Mouse (Mus musculus) adrenal gland, postnatal 14 days (tissue): ENCODE measurements around the gene Msantd2. TPM values are rescaled to one million over a fixed set of nuclear protein-coding genes. Genes with fewer than 3 reads are reported as not detected.

Experiments used
- DNase-seq: peaks from one replicate; pipeline ENCODE4 v3.0.0; 2021; ENCODE audit warnings: mixed read lengths
- total RNA-seq: library from RNA; stranded (reverse); gene quantifications from 2 replicates; pipeline ENCODE4 v1.2.3, GENCODE M21; 2021

The Msantd2 gene
- total RNA-seq, 1 experiment from 2014 or later, result 21.9 TPM

- DNase-seq, result no peak
Measured at GRCm38 (mm10) chr9:37569231-37569835, 80.2 kb downstream of the Msantd2 start.

GRCm38 (mm10) chr9:37572204-37572876, 83.2 kb downstream of the Msantd2 start:
- DNase-seq, result no peak

Other genes with a start within 250 kb of the Msantd2 start
- gene Slc37a2, start 233.6 kb upstream of the Msantd2 start, total RNA-seq, result 15.8 and 16.9 TPM in 2 replicates
- 2.9 and 4.2 TPM in 2 replicates for gene Ccdc15, start 140.9 kb upstream of the Msantd2 start, total RNA-seq
- gene Hepacam, start 122.0 kb upstream of the Msantd2 start, total RNA-seq, result 0.26 TPM in 2 replicates
- 30.9 and 37.3 TPM in 2 replicates for gene Robo4, start 87.4 kb upstream of the Msantd2 start, total RNA-seq
- 0.30 and 0.53 TPM in 2 replicates for gene Robo3, start 56.1 kb upstream of the Msantd2 start, total RNA-seq
- gene Esam, start 38.8 kb downstream of the Msantd2 start, total RNA-seq, result 64.0 and 81.0 TPM in 2 replicates
- 5.2 and 9.1 TPM in 2 replicates for gene Vsig2, start 49.9 kb downstream of the Msantd2 start, total RNA-seq
- gene Nrgn, start 63.6 kb downstream of the Msantd2 start, total RNA-seq, result 3.6 and 4.8 TPM in 2 replicates
- 12.4 and 14.7 TPM in 2 replicates for gene Siae, start 66.4 kb downstream of the Msantd2 start, total RNA-seq
- 4.9 and 5.0 TPM in 2 replicates for gene Spa17, start 124.4 kb downstream of the Msantd2 start, total RNA-seq
- 86.0 and 99.4 TPM in 2 replicates for gene Tbrg1, start 168.0 kb downstream of the Msantd2 start, total RNA-seq
- 0.19 TPM in 2 replicates for gene Panx3, start 179.9 kb downstream of the Msantd2 start, total RNA-seq
- gene Olfr160, start 226.9 kb downstream of the Msantd2 start, total RNA-seq, result not detected in 2 replicates